Mouse (Mus musculus) right cerebral cortex, postnatal 36 days (tissue): Measurements from ENCODE around the gene Myh15.

ENCODE experiments used
- DNase-seq, 2 experiments: peaks; one replicate each; pipeline ENCODE4 v3.0.0; 2022; ENCODE audit warnings: low spot score in 2 of 2, mixed read lengths in 1 of 2

Gene Myh15

GRCm38 (mm10) chr16:49057186-49057585, at the start of gene Myh15:
TSS of gene Myh15 (plus strand) at chr16:49057486.
- DNase-seq, result no peak

GRCm38 (mm10) chr16:49016620-49017332, 40.5 kb upstream of the Myh15 start:
- DNase-seq, result no peak

- DNase-seq, result no peak
Measured at GRCm38 (mm10) chr16:49035852-49036251, 21.4 kb upstream of the Myh15 start.

- DNase-seq, result peak in 1 of 2 experiments; percentile 3
Measured at GRCm38 (mm10) chr16:49037771-49038170, 19.5 kb upstream of the Myh15 start.

- DNase-seq, result no peak
Measured at GRCm38 (mm10) chr16:49040554-49041221, 16.6 kb upstream of the Myh15 start.

- DNase-seq, result no peak
Measured at GRCm38 (mm10) chr16:49049214-49049613, 8.1 kb upstream of the Myh15 start.

GRCm38 (mm10) chr16:49069256-49069963, 12.1 kb downstream of the Myh15 start:
- DNase-seq, result no peak

GRCm38 (mm10) chr16:49071316-49071715, 14.0 kb downstream of the Myh15 start:
- DNase-seq, result no peak

- DNase-seq, result no peak
Measured at GRCm38 (mm10) chr16:49128015-49128414, 70.7 kb downstream of the Myh15 start.

GRCm38 (mm10) chr16:49156193-49156592, 98.9 kb downstream of the Myh15 start:
- DNase-seq, result no peak

GRCm38 (mm10) chr16:49164349-49165137, 107.3 kb downstream of the Myh15 start:
- DNase-seq, result peak; percentile 30 to 41

- DNase-seq, result no peak
Measured at GRCm38 (mm10) chr16:49165728-49166127, 108.4 kb downstream of the Myh15 start.

GRCm38 (mm10) chr16:49167325-49167724, 110.0 kb downstream of the Myh15 start:
- peak; percentile 18 to 24 for DNase-seq

- no peak for DNase-seq
Measured at GRCm38 (mm10) chr16:49175077-49175476, 117.8 kb downstream of the Myh15 start.

- peak; percentile 6 to 10 for DNase-seq
Measured at GRCm38 (mm10) chr16:49175729-49176395, 118.6 kb downstream of the Myh15 start.

GRCm38 (mm10) chr16:49193521-49193920, 136.2 kb downstream of the Myh15 start:
- no peak for DNase-seq

GRCm38 (mm10) chr16:49193986-49194385, 136.7 kb downstream of the Myh15 start:
- no peak for DNase-seq

GRCm38 (mm10) chr16:49196290-49196689, 139.0 kb downstream of the Myh15 start:
- DNase-seq, result no peak

- DNase-seq, result peak in 1 of 2 experiments; percentile 6
Measured at GRCm38 (mm10) chr16:49197951-49198350, 140.7 kb downstream of the Myh15 start.

- no peak for DNase-seq
Measured at GRCm38 (mm10) chr16:49223733-49224132, 166.4 kb downstream of the Myh15 start.

GRCm38 (mm10) chr16:49243517-49243916, 186.2 kb downstream of the Myh15 start:
- DNase-seq, result peak in 1 of 2 experiments; percentile 4
